Mouse (Mus musculus) G1E (cell line): ENCODE results near the gene Frmd6.

ENCODE experiments used
- CTCF ChIP-seq: IDR thresholded peaks from 2 replicates; pipeline ENCODE4 v1.5.1; 2012; ENCODE audit warnings: low read depth, low read length, inconsistent platforms, mixed read lengths
- GATA1 ChIP-seq: IDR thresholded peaks from 2 replicates; pipeline ENCODE4 v1.6.1; 2012; ENCODE audit warnings: borderline replicate concordance, low read length, inconsistent platforms, mixed read lengths
- POLR2AphosphoS5 ChIP-seq: IDR thresholded peaks from 2 replicates; pipeline ENCODE4 v1.6.1; 2012; ENCODE audit warnings: low read depth, low read length, inconsistent platforms; ENCODE audit not compliant: insufficient replicate concordance
- TAL1 ChIP-seq: conservative IDR thresholded peaks from 2 replicates; pipeline ENCODE4 v1.6.1; 2012; ENCODE audit warnings: low read depth, low read length, inconsistent platforms, mixed read lengths

DNA sequence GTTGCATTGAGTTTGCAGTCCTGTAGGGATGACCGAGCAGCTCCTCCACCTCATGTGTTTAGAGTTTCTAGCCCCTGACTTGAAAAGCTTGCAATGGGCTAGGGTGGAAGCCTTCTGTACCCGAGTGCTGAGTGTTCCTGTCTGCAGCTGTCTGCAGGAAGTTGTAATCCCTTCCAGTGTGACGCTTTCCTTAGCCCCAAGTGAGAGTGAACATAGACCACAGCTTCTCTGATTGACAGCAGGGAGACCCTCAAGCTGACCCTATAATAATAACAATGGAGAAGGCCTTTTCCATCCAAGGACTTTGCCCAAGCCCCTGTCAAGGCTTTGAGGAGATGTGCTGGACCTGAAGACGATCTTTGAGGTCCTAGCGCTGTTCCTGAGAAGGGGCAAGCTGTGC, 65.1 kb downstream of the Frmd6 start:
- TF ChIP-seq TAL1 (no peak), CTCF (no peak), GATA1 (no peak), POLR2AphosphoS5 (no peak)
